Mouse (Mus musculus) Patski (cell line): Measurements from ENCODE around the gene Utp14b. TPM values are rescaled to one million over a fixed set of nuclear protein-coding genes. Genes with fewer than 3 reads are reported as not detected.

Experiments
- ATAC-seq: fragments of 100-300 bp; one replicate; pipeline ENCODE4 v1.8.0; 2021
- CTCF ChIA-PET: fragments of 350-600 bp; sonication (Branson Sonifier 250); formaldehyde crosslinking; loops from one replicate; lab custom pipeline; 2022; ENCODE audit warnings: inconsistent platforms; lab: Charles Lee
- POLR2A ChIA-PET: fragments of 350-600 bp; sonication (Branson Sonifier 250); formaldehyde crosslinking; loops from one replicate; lab custom pipeline; 2022; ENCODE audit warnings: antibody characterized with exemption, inconsistent platforms; lab: Charles Lee
- DNase-seq: peaks from one replicate; pipeline ENCODE4 v3.0.0-alpha.2; 2011; ENCODE audit warnings: low read depth, low spot score
- H3K27me3 ChIP-seq: fragments of 371-371 bp; one replicate; pipeline ENCODE4 v1.5.1; 2021
- CTCF ChIP-seq: fragments of 100-300 bp; IDR thresholded peaks from one replicate; pipeline ENCODE4 v1.5.1; 2021
- in situ Hi-C: fragments of 300-500 bp; cut with MboI; formaldehyde crosslinking; loops from 3 replicates; pipeline ENCODE4 v1.11.1; 2018; ENCODE audit warnings: low pct_unique_long_range_greater_than_20kb, mixed read lengths
- polyA plus RNA-seq: library from polyadenylated mRNA; unstranded; gene quantifications from one replicate; pipeline ENCODE4 v1.2.3, GENCODE M21; 2021

Gene Utp14b
- polyA plus RNA-seq, 1 experiment from 2014 or later: 1.5 TPM

- peak; percentile 70 for TF ChIP-seq CTCF
- peak; percentile 76 for ATAC-seq
- in situ Hi-C loops: loop anchor here (10.0 kb wide), 1 partner anchor 152 kb away; no protein-coding TSS in a partner anchor
- POLR2A ChIA-PET: no interaction called here
- H3K27me3 ChIP-seq: no peaks in the 10 kb centered on the region
- CTCF ChIA-PET: interaction anchor here (1.3 to 3.0 kb wide), 3 partner anchors 8 to 151 kb away, joined by 3 to 14 read pairs (median 6); no protein-coding TSS in a partner anchor
- no peak for DNase-seq
Measured at GRCm38 (mm10) chr1:78686872-78687271, 29.0 kb downstream of the Utp14b start.

- in situ Hi-C loops: loop anchor here (10.0 kb wide), 1 partner anchor 153 kb away; no protein-coding TSS in a partner anchor
- DNase-seq: no peak
Measured at GRCm38 (mm10) chr1:78688149-78688548, 30.3 kb downstream of the Utp14b start.

GRCm38 (mm10) chr1:78694503-78695258, 36.8 kb downstream of the Utp14b start:
- ChIA-PET CTCF (interaction anchor here (1.1 to 1.3 kb wide), 2 partner anchors 13 to 15 kb away, joined by 3 to 6 read pairs; no protein-coding TSS in a partner anchor), POLR2A (no interaction called here)
- DNase-seq (no peak), ATAC-seq (no peak)
- H3K27me3 ChIP-seq: no peaks in the 10 kb centered on the region
- in situ Hi-C loops: no loop called here
- no peak for TF ChIP-seq CTCF

More at GRCm38 (mm10) chr1:78688149-78688548, 30.3 kb downstream of the Utp14b start:
- TF ChIP-seq CTCF: peak; percentile 33
- no peaks in the 10 kb centered on the region for H3K27me3 ChIP-seq
- ChIA-PET CTCF (interaction anchor here (1.0 to 3.0 kb wide), 4 partner anchors 10 to 20 kb away, joined by 3 to 14 read pairs (median 4); no protein-coding TSS in a partner anchor), POLR2A (no interaction called here)
- ATAC-seq: no peak

- no peaks in the 10 kb centered on the region for H3K27me3 ChIP-seq
- POLR2A ChIA-PET: no interaction called here
- no peak for DNase-seq
- no peak for ATAC-seq
- in situ Hi-C loops: no loop called here
- TF ChIP-seq CTCF: no peak
- CTCF ChIA-PET: no interaction called here
Measured at GRCm38 (mm10) chr1:78696305-78696704, 38.5 kb downstream of the Utp14b start.

GRCm38 (mm10) chr1:78696903-78697302, 39.1 kb downstream of the Utp14b start:
- in situ Hi-C loops: no loop called here
- DNase-seq (no peak), ATAC-seq (no peak)
- ChIA-PET CTCF (no interaction called here), POLR2A (no interaction called here)
- no peaks in the 10 kb centered on the region for H3K27me3 ChIP-seq
- TF ChIP-seq CTCF: no peak

- ChIA-PET CTCF (no interaction called here), POLR2A (no interaction called here)
- no peaks in the 10 kb centered on the region for H3K27me3 ChIP-seq
- ATAC-seq (no peak), DNase-seq (no peak)
- no peak for TF ChIP-seq CTCF
- in situ Hi-C loops: no loop called here
Measured at GRCm38 (mm10) chr1:78698138-78698537, 40.3 kb downstream of the Utp14b start.

GRCm38 (mm10) chr1:78701740-78702139, 43.9 kb downstream of the Utp14b start:
- TF ChIP-seq CTCF: no peak
- in situ Hi-C loops: no loop called here
- DNase-seq (no peak), ATAC-seq (no peak)
- POLR2A ChIA-PET: no interaction called here
- H3K27me3 ChIP-seq: no peaks in the 10 kb centered on the region
- CTCF ChIA-PET: no interaction called here

GRCm38 (mm10) chr1:78702282-78702963, 44.6 kb downstream of the Utp14b start:
- CTCF ChIA-PET: no interaction called here
- POLR2A ChIA-PET: no interaction called here
- H3K27me3 ChIP-seq: no peaks in the 10 kb centered on the region
- no peak for ATAC-seq
- TF ChIP-seq CTCF: no peak
- DNase-seq: no peak
- in situ Hi-C loops: no loop called here

GRCm38 (mm10) chr1:78702964-78703285, 45.1 kb downstream of the Utp14b start:
- in situ Hi-C loops: no loop called here
- DNase-seq (no peak), ATAC-seq (no peak)
- no peak for TF ChIP-seq CTCF
- ChIA-PET CTCF (interaction anchor here (0.8 kb wide), 1 partner anchor 981 kb away, joined by 3 read pairs; no protein-coding TSS in a partner anchor), POLR2A (no interaction called here)
- no peaks in the 10 kb centered on the region for H3K27me3 ChIP-seq

GRCm38 (mm10) chr1:78706338-78706737, 48.5 kb downstream of the Utp14b start:
- no peak for ATAC-seq
- H3K27me3 ChIP-seq: no peaks in the 10 kb centered on the region
- no peak for DNase-seq
- ChIA-PET CTCF (interaction anchor here (1.3 kb wide), 1 partner anchor 12 kb away, joined by 3 read pairs; no protein-coding TSS in a partner anchor), POLR2A (no interaction called here)
- in situ Hi-C loops: no loop called here
- no peak for TF ChIP-seq CTCF

- CTCF ChIA-PET: interaction anchor here (1.0 to 1.3 kb wide), 3 partner anchors 11 to 19 kb away, joined by 3 to 6 read pairs (median 3); no protein-coding TSS in a partner anchor
- peak; percentile 53 for TF ChIP-seq CTCF
- in situ Hi-C loops: no loop called here
- no peak for DNase-seq
- no peaks in the 10 kb centered on the region for H3K27me3 ChIP-seq
- POLR2A ChIA-PET: interaction anchor here (0.7 kb wide), 1 partner anchor 104 kb away, joined by 4 read pairs; no protein-coding TSS in a partner anchor
- no peak for ATAC-seq
Measured at GRCm38 (mm10) chr1:78707280-78707679, 49.4 kb downstream of the Utp14b start.
